Mouse (Mus musculus) Muller cell, postnatal 12 days (primary cell): Measurements from ENCODE around the gene Cpeb4.
A peak's percentile ranks its signal among the peaks of the same experiment; 100 is the strongest.

Source experiments
- DNase-seq: peaks from one replicate; pipeline ENCODE4 v3.0.0-alpha.2; 2015; ENCODE audit errors: inconsistent ontology term

Cpeb4 gene

GRCm38 (mm10) chr11:31846771-31847468 lies 25.1 kb upstream of the Cpeb4 start:
- peak; percentile 76 for DNase-seq

DNA sequence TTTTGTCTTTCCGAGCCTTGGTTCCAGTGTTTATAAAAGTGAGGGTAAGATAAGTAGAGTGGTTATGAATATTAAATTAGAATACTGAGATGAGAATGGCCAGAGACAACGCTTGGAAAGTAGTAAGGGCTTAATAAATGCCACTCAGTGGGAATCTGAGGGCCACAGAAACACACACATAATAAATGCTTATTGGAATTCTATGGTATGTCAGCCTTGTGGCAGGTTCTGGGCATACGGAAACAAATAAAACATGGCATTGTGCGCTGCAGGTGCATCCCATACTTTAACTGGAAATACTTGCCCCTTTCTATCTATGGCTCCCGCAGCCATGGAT lies 24.6 kb upstream of the Cpeb4 start:
- peak; percentile 30 for DNase-seq

DNA sequence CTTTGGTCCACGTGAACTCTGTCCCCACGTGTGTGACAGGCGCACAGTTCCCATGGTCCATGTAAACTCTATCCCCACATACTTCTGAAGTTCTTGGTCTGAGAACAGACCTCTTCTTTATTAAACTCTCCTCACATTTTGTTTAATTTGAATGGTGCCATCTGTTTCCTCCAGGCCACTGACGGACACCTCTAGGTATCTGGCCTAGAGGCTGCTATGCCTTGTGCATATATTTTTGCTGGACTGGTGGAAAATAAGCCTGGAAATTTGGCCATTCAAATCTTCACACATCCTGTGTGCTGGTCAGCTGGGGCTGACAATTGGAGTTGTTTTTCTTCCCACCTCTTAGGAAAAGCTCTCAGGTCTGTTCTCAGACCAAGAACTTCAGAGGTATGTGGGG lies 23.3 kb upstream of the Cpeb4 start:
- DNase-seq = no peak

GRCm38 (mm10) chr11:31850156-31850775 lies 21.7 kb upstream of the Cpeb4 start:
- DNase-seq = no peak

DNA sequence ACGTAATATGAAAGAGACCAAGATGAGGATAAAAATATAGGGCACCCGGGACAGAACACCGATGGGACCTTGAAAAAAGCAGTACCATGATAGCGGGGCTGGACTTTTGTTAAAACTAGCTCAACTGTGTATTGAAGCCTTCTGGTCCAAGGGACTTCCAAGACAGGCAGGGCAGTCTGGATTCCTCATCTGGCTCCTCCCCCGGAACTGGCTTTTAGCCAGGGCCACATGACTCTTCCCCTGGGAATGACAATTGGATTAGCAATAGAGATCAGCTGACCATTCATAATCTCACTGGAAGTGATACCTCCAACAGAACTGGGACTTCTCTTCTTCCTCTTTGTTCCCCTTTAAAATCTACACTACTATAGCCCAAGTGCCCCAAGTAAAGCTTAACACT lies 21.0 kb upstream of the Cpeb4 start:
- DNase-seq = peak; percentile 72

DNA sequence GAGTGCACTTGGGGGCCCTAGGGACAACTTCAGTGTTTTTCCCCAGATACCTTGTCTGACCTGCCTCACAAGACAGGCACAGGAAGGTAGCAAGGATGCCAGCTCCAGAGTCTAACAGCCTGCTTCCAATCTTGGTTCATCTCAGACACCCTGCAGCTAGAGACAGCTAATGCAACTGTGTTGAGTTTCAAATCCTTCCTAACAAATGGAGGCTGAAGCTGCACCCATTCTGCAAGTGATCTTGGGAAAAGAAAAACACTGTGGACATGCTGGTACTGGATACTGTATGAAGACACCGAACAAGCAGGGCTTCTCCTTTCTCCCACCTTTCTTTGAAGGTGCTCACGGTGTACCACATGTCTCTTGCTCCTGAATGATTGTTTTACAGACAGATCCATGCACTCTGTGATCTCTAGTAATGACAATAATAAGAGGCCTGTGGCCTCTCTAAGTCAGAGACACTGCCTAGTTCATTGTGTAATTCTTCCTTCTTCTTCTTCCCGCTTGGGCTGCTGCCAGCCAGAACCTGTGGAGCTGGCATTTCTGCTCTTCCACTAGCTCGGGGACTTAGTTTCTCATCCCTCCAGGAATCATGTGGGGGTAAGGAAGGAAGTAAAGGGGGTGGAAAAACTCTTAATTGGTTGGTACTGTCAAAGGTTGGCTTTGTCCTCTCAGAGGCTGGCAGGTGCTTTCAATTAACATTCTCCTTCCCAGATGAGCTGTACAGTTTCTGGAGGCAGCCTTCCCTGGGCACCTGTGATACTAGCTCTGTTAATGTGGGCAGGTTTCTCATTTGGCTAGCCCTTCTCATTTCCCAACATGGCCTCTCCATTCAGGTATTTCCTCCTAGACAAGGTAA lies 20.1 kb upstream of the Cpeb4 start:
- no peak for DNase-seq

- no peak for DNase-seq
These were observed 17.1 kb upstream of the Cpeb4 start for GRCm38 (mm10) chr11:31854955-31855354.

- DNase-seq = no peak
These were observed 14.5 kb upstream of the Cpeb4 start for GRCm38 (mm10) chr11:31857479-31857878.

GRCm38 (mm10) chr11:31861149-31861890 lies 10.7 kb upstream of the Cpeb4 start:
- no peak for DNase-seq

DNA sequence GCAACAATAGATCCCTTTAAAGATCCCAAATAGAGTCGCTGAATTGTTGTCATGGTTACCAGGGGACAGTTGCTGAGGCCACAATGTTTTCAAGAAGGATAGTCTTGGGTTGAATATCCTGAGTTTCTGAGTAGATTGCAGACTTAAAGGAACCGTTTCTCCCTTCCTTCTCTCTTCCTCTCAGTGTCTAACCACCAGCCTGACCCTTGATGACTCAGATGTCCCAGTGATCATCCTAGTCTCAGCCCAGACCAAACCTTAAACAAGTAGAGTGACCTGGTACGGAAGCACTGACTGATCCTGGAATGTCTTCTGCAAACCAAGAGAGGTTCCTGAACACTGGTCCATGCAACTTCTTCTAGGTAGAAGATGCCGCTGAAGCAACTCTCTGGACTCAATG lies 4.0 kb upstream of the Cpeb4 start:
- DNase-seq = no peak

DNA sequence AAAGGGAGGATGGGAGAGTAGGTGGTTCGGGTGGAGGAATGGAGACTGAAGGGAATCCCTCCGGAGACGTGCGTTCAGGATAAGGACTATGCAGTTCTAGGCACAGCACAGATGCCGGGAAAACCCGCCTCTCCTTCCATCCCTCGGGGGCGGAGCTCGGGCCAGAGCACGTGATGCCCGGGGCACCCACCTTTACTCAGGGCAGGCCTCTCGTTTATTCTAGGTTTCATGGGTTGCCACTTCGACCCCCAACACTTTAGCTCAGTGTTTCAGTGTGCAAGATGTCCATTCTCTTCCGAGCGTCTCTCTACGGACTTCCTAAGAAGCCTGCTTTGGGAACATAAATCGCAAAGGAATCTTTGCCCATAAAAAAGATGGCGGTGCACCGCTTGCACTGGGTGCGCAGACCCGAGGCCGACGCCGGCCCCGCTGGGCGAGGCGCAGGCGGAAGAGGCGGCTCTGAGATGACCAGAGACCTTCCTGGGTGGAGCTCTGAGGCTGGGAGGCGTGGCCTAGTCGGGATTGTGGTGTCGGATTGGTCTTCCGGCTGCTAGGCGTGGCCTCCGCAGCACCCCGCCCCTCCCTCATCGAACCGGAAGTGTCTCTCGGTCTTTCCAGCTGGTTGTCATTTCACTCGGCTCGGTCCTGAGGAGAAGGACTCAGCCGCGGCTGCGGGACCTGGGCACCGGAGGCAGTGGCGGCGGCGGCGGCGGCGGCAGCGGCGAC lies 1.6 kb upstream of the Cpeb4 start:
- peak; percentile 99 for DNase-seq

DNA sequence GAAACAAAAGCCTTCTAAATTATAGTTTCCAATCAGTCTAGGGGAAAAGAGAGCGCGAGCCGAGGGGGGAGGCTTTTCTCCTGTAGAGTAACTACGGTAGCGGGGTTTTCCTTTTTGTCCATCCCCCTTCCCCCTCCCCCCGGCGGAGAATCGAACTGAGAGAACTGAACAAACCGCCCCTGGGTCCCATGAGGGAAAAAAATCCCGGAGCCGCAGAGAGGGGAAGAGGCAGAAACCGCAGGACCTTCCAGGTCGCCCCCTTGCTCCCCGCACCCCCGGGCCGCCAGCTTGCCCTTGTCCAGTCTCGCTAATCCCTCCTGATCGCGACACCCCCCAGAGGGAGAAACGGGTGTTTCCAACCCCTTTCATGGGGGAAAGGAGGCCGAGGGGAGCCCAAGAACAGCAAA lies 873 bp upstream of the Cpeb4 start:
- peak; percentile 66 for DNase-seq

DNA sequence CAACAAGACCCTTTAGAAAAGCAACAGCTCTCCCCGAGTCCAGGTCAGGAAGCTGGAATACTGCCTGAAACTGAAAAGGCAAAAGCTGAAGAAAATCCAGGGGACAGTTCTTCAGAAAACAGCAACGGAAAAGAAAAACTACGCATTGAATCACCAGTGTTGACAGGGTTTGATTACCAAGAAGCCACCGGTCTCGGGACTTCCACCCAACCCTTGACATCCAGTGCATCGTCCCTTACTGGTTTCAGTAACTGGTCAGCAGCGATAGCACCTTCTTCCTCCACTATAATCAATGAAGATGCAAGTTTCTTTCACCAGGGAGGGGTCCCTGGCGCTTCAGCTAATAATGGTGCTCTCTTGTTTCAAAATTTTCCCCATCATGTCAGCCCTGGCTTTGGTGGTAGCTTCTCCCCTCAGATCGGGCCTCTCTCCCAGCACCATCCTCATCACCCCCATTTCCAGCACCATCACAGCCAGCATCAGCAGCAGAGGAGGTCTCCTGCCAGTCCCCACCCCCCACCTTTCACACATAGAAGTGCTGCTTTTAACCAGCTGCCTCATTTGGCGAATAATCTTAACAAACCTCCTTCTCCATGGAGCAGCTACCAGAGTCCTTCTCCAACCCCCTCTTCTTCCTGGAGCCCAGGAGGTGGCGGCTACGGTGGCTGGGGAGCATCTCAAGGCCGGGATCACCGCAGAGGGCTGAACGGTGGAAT lies 693 bp downstream of the Cpeb4 start:
- no peak for DNase-seq

GRCm38 (mm10) chr11:31874071-31874470 lies 2.1 kb downstream of the Cpeb4 start:
- no peak for DNase-seq

DNA sequence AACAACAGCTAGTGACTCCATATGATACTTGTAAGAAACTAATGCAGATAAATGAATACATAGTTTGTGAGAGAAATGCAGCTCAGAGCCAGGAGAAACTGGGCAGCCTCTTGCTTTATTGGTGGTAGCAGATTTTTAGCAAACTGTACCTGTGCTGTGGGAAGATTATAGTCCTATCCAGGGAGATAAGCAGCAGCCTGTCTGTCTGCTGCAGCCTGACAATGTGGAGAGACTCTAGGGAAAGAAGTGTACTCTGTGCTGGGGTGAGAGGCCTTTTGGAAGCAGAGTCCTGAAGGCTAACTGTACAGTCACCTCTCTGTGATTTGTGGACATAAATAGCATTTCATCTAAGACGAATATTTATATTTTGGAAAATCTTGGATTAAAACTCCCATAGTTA lies 11.7 kb downstream of the Cpeb4 start:
- DNase-seq = no peak

- no peak for DNase-seq
These were observed 13.8 kb downstream of the Cpeb4 start for GRCm38 (mm10) chr11:31885765-31886164.

- DNase-seq = no peak
These were observed 16.2 kb downstream of the Cpeb4 start for GRCm38 (mm10) chr11:31888229-31888628.

GRCm38 (mm10) chr11:31892152-31892551 lies 20.1 kb downstream of the Cpeb4 start:
- no peak for DNase-seq

GRCm38 (mm10) chr11:31893639-31894038 lies 21.6 kb downstream of the Cpeb4 start:
- no peak for DNase-seq

- no peak for DNase-seq
These were observed 24.2 kb downstream of the Cpeb4 start for GRCm38 (mm10) chr11:31896065-31896792.
